Mouse (Mus musculus): ENCODE data around the gene Abcc4.

GRCm38 (mm10) chr14:118690336-118690735, 15.7 kb downstream of the Abcc4 start:
- TF ChIP-seq POLR2A (IDR thresholded peaks at IDR 0.05; ENCODE audit: borderline replicate concordance, insufficient read depth, low read length) (no peak), CTCF (IDR thresholded peaks at IDR 0.05; ENCODE audit: borderline replicate concordance, insufficient read depth, low read depth, low read length) (no peak)

All from cerebellum, adult 2 months (tissue).